Mouse (Mus musculus) brown adipose tissue, adult 24 weeks (tissue): Measurements from ENCODE around the gene Mrps12. TPM values are rescaled to one million over a fixed set of nuclear protein-coding genes. Genes with fewer than 3 reads are reported as not detected.
"Not testable (repeated sequence)": the region's sequence is repeated elsewhere in the genome, so short reads cannot be mapped to it uniquely, and the experiment has no call there.

Experiments used
- H3K27ac ChIP-seq: fragments of 200-500 bp; replicated peaks from 2 replicates; pipeline ENCODE4 v1.5.1; 2012; ENCODE audit warnings: low read depth, mild to moderate bottlenecking, low read length
- H3K4me1 ChIP-seq: fragments of 200-500 bp; 2 replicates; pipeline ENCODE4 v1.6.1; 2012; ENCODE audit warnings: low read length, mixed read lengths; ENCODE audit not compliant: control insufficient read depth, insufficient read depth, insufficient read length
- H3K4me3 ChIP-seq: fragments of 200-500 bp; 2 replicates; pipeline ENCODE4 v1.5.1; 2012; ENCODE audit warnings: low read depth, mild to moderate bottlenecking, low read length, moderate library complexity; ENCODE audit not compliant: insufficient read depth
- polyA plus RNA-seq: library from polyadenylated mRNA; stranded (reverse); fragments of >200 nt; gene quantifications from 2 replicates; pipeline ENCODE4 v1.2.4, GENCODE M21; 2012; ENCODE audit not compliant: missing spikeins, insufficient read depth, insufficient read length

Mrps12 gene
- polyA plus RNA-seq, 1 experiment = 106 TPM

DNA sequence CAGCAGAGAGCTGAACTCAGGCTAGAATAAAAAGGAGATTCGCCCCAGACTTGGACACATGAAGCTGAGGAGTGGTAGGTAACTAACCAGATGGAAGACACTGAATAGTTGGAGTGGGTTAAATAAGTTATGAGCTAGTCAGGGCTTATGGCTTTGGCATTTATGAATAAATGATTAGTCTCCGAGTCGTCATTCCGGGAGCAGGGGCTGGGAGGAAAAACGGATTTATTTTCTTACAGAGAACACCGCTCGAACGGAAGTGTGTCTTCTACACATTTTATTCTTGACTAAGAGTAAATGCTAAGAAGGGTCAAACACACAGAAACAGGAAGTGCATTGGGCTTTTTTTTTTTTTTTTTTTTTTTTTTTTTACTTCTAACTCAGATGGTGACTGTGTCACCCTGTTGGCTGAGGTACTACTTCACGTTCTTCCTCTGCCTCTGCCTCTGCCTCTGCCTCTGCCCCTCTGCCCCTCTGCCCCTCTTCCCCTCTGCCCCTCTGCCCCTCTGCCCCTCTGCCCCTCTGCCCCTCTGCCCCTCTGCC lies 38.9 kb downstream of the Mrps12 start:
- no peaks in the 10 kb centered on the region for H3K4me1 ChIP-seq

GRCm38 (mm10) chr7:28701306-28701705 lies 40.3 kb downstream of the Mrps12 start:
- H3K27ac ChIP-seq, H3K4me3 ChIP-seq, H3K4me1 ChIP-seq: not testable (repeated sequence)

More for the DNA sequence above, 38.9 kb downstream of the Mrps12 start:
- no peak overlapping the region for H3K4me3 ChIP-seq
- H3K27ac ChIP-seq = no peak overlapping the region

- H3K4me1 ChIP-seq = no peaks in the 10 kb centered on the region
- H3K27ac ChIP-seq = no peak overlapping the region
- no peak overlapping the region for H3K4me3 ChIP-seq
These were observed 41.4 kb downstream of the Mrps12 start for GRCm38 (mm10) chr7:28700269-28700668.

GRCm38 (mm10) chr7:28697277-28697676 lies 44.3 kb downstream of the Mrps12 start:
- Histone ChIP-seq H3K4me3 (no peak overlapping the region), H3K27ac (no peak overlapping the region), H3K4me1 (no peaks in the 10 kb centered on the region)

GRCm38 (mm10) chr7:28694966-28695511 lies 46.6 kb downstream of the Mrps12 start:
- H3K4me1 ChIP-seq = no peaks in the 10 kb centered on the region
- H3K4me3 ChIP-seq = no peak overlapping the region
- no peak overlapping the region for H3K27ac ChIP-seq

- Histone ChIP-seq H3K4me3 (no peak overlapping the region), H3K4me1 (no peaks in the 10 kb centered on the region)
These were observed 47.2 kb downstream of the Mrps12 start for GRCm38 (mm10) chr7:28694423-28694822.

GRCm38 (mm10) chr7:28693321-28693966 lies 48.2 kb downstream of the Mrps12 start:
- Histone ChIP-seq H3K27ac (no peak overlapping the region), H3K4me3 (peak overlapping the region; percentile 60), H3K4me1 (no peaks in the 10 kb centered on the region)

More at GRCm38 (mm10) chr7:28694423-28694822, 47.2 kb downstream of the Mrps12 start:
- H3K27ac ChIP-seq = no peak overlapping the region

DNA sequence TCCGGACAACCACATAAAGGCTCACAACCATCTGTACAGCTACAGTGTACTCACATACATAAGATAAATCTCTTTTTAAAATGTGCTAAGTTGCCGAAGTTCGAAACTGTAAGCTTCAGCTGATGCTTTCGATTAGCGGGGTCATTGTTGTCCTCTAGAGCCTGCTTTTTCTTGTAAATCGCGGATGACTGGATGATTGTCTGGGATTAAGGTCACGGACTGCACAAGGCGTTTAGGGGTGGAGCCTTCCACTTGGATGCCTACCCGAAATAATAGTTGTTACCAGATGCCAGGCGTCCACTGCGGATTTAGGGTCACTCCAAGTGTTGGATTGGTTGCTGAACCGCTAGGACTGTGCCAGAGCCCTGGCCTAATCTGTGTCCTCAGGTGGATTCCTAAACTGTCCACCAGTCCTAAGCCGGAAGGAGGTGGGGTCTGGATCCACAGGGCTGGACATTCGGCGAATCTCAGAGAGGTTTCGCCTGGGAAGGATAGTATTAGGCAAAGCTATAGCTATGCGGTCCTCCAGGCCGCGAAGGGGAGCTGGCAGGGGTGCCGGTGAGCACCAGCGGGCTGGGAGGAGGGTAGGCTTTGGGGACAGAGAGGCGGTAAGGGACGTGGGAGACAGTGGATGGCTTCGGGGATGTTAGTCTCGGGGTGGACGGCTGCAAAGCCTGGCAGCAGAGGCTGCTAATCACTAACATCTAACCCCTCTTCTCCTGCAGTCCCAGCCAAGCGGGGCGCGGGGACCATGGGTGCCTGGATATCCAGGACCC lies 48.9 kb downstream of the Mrps12 start, which contains the start of gene Fbxo27:
Gene Fbxo27, plus strand, starts transcription at position 305 of the 776 bp plus-strand sequence.
- Histone ChIP-seq H3K4me1 (no peaks in the 10 kb centered on the region), H3K4me3 (peak within 1 kb of the TSS; percentile 60), H3K27ac (no peak within 1 kb of the TSS)

GRCm38 (mm10) chr7:28691075-28691474 lies 50.5 kb downstream of the Mrps12 start:
- H3K27ac ChIP-seq = no peak overlapping the region
- no peaks in the 10 kb centered on the region for H3K4me1 ChIP-seq
- H3K4me3 ChIP-seq = no peak overlapping the region

Other genes with a start within 250 kb of the Mrps12 start
- gene Ifnl2, start 231.4 kb downstream of the Mrps12 start, polyA plus RNA-seq = not detected in 2 replicates
- gene Ifnl3, start 219.0 kb downstream of the Mrps12 start, polyA plus RNA-seq = not detected in 2 replicates
- gene Sycn, start 200.9 kb downstream of the Mrps12 start, polyA plus RNA-seq = not detected in 2 replicates
- gene Nccrp1, start 194.6 kb downstream of the Mrps12 start, polyA plus RNA-seq = not detected in 2 replicates
- 18.8 and 24.4 TPM in 2 replicates for gene Samd4b, start 143.7 kb downstream of the Mrps12 start, polyA plus RNA-seq
- 4.1 and 5.8 TPM in 2 replicates for gene Pak4, start 143.6 kb downstream of the Mrps12 start, polyA plus RNA-seq
- not detected in 2 replicates for gene Acp7, start 110.5 kb downstream of the Mrps12 start, polyA plus RNA-seq
- 1.2 and 1.4 TPM in 2 replicates for gene Fbxo27, start 49.0 kb downstream of the Mrps12 start, polyA plus RNA-seq
- 0.71 and 2.5 TPM in 2 replicates for gene Fbxo17, start 25.0 kb downstream of the Mrps12 start, polyA plus RNA-seq
- 13.0 and 14.5 TPM in 2 replicates for gene Sars2, start 172 bp upstream of the Mrps12 start, polyA plus RNA-seq
- gene Ccer2, start 14.4 kb upstream of the Mrps12 start, polyA plus RNA-seq = not detected in 2 replicates
- 94.8 and 96.2 TPM in 2 replicates for gene Sirt2, start 24.9 kb upstream of the Mrps12 start, polyA plus RNA-seq
- 15.5 and 16.9 TPM in 2 replicates for gene Nfkbib, start 25.7 kb upstream of the Mrps12 start, polyA plus RNA-seq
- gene Rinl, start 47.1 kb upstream of the Mrps12 start, polyA plus RNA-seq = 2.5 and 4.6 TPM in 2 replicates
- gene Hnrnpl, start 66.7 kb upstream of the Mrps12 start, polyA plus RNA-seq = 122 and 131 TPM in 2 replicates
- gene Ech1, start 83.4 kb upstream of the Mrps12 start, polyA plus RNA-seq = 3,379 and 3,601 TPM in 2 replicates
- 12.0 and 14.6 TPM in 2 replicates for gene Lgals4, start 92.0 kb upstream of the Mrps12 start, polyA plus RNA-seq
- 2.3 TPM in 1 of 2 replicates, not detected in the other for gene Lgals7, start 122.0 kb upstream of the Mrps12 start, polyA plus RNA-seq
- 0.63 and 0.71 TPM in 2 replicates for gene Capn12, start 139.6 kb upstream of the Mrps12 start, polyA plus RNA-seq
- gene Actn4, start 220.5 kb upstream of the Mrps12 start, polyA plus RNA-seq = 122 and 135 TPM in 2 replicates
- gene Eif3k, start 240.0 kb upstream of the Mrps12 start, polyA plus RNA-seq = 165 and 216 TPM in 2 replicates
- 0.63 and 1.4 TPM in 2 replicates for gene Map4k1, start 240.2 kb upstream of the Mrps12 start, polyA plus RNA-seq